Mouse (Mus musculus): ENCODE results near the gene Macrod2.
A peak's percentile ranks its signal among the peaks of the same experiment; 100 is the strongest.

Macrod2 gene

DNA sequence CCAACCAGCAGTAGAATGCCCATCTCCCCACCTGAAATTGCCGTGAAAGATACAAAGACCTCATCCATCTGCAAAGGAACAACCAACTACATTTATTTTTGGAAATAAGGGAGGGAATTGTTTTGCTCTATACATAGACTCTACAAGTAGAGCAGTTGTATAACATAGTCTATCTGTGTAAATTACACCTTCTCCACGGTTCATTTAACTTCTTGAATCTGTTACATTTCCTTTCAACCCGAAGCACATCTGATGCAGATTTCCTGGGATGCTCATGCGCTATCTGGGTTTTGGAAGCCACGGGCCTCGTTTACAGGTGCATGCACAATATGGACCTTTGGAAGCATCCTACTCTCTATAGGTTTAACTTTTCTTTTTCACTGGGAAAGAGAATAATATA lies 175.8 kb downstream of the Macrod2 start:
- no peak for DNase-seq (ENCODE audit: low spot score in 2 of 2)

DNA sequence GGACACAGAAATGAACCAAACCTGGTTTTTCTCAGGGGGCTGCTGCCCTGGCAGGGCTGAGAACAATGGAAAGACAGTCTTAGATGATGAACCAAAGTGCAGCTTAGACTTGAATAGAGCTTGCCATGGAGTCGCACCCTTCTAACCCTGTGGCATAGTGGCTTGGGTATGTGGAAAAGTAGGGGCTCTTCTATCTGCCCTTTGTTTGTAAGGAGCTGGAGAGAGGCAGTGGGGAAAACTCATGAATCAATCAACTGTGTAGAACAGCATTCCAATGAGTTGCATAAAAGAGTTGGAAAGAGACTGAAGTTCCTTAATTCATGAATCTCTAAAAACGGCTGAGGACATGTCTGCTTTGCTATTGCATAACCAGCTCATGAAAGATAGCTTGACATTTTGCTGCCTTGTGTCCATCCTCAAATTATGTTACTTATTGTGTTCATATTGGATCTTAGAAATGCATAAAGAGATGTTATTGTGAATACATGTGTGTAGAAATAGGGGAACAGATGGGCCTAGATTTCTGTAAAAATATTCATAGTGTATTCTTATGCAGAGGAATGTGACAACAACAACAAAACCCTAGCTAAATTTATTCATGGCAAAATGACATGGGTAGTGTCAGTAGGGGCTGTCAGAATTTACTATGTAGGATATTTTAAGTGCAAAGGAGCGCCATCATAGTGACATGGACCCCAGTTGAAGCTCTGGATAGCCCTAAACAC lies 197.6 kb downstream of the Macrod2 start:
- no peak for DNase-seq (ENCODE audit: low spot score in 2 of 2)

DNA sequence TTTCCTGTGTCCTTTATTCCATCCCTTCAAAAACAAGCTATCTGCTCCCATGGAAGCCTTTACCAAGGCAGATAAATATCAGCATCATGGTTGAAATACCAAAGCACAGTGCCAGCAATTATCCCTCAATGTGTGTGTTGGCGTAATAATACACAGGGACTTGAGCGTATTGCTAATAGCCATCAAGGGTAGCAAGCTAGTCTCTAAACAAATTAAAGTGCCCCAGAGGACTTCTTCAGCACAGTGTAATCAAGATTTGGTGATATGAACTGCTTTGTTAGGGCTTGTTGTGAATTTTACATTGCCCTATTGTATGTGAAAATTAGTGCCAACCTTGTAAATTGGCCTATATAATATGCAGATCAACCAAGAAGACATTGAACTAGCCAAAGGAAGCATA lies 201.8 kb downstream of the Macrod2 start:
- DNase-seq (ENCODE audit: low spot score in 2 of 2): no peak

DNA sequence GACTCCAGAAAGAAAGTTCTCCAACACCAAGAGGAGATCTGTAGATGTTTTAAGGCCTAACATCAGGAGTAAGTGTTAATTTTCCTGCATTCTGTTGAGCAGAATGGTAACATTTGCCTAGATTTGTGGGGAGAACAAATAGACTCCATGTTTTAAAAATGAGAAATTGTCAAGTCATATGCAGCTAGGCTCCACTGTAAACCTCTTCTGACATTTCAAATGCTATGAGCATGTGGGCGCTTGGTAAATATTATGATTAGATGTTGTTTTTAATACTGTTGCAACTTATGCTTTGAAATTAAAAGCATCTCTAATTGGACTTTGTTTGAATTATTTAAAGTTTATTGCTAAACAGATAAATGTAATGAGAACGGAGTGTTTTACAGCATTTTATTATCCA lies 220.3 kb downstream of the Macrod2 start:
- no peak for DNase-seq (ENCODE audit: low spot score in 2 of 2)

DNA sequence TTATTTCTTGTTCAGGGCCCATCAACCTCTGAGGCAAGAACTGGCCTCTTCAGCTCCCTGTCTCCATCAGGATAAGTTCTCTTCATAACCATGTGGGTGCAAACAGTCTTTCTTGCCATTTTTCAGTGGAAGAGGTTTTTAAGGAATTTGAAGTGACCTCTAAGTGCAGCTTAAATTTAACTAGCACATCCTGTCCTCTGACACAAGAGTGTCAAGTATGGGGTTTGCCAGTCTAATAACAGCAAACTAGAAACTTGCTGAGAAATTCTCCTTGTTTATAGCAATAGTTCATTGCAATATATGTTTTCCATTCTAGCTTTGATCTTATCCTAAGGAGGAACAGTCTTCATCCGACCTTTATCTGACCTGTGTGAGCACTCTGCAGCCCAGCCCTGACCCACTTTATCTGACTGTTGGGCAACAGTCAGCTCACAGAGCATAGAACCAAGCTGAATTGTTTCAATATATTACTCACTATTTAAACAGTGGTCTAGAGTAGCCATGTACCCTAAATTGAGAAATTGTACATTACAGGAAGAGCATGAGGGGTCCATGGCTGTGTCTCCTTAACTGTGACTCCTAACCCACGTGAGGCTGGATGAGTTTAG lies 226.7 kb downstream of the Macrod2 start:
- DNase-seq (ENCODE audit: low spot score in 2 of 2): no peak

DNA sequence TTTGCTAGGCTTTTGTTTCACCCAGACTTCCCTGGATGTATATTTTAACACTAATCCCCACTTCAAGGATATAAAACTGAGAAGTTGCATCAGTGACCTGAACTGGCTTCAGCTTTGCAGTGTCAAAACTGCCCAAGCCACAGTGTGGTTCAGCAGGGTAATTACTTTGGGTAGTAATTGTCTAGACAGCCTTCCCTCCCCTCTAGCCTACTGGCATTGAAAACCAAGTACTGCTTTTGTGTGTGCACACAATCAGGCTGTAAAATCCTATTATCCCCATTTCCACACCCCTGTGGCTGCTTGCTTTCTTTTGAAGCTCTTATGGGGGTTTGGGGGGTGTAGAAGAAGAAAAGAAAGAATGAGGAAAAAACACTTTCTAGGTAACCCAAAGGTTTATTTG lies 258.4 kb downstream of the Macrod2 start:
- DNase-seq (ENCODE audit: low spot score in 2 of 2): no peak

DNA sequence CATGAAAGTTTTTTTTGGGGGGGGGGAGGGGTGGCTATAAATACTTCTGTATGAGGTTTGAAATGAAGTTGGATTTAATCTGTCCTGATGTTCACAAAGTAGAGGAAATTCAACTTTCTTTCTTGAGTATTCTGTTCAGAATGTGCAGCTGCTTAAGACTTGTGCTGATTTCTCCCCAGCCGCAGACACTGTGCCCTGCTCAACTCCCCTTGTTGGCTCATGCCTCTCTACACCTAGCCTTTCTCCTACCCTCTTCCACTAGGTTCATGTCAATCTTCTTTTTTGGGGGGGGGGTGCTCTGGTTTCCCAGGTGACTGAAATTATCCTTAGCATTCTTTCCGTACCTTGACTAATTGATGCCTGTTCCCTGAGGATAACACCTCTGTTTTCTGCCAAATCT lies 258.9 kb downstream of the Macrod2 start:
- DNase-seq (ENCODE audit: low spot score in 2 of 2): no peak

DNA sequence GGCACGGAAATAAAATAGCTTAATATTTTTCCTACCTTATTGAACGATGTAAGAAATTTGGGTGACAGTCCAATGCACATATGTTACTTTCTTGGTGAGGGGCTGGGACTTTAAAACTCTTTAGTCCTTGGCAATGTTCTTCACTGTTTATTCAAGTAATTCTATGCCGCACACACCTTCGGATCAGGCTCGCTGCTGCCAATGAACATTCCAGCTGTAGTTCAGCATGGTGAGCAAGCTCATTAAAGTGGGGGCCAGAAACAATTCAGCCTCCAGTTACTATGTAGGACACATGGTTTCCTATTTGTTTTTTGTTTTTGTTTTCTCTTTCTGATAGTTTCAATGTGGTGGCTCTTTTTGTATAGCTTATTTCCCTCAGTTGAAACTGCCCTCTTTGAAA lies 267.6 kb downstream of the Macrod2 start:
- no peak for DNase-seq (ENCODE audit: low spot score in 2 of 2)

DNA sequence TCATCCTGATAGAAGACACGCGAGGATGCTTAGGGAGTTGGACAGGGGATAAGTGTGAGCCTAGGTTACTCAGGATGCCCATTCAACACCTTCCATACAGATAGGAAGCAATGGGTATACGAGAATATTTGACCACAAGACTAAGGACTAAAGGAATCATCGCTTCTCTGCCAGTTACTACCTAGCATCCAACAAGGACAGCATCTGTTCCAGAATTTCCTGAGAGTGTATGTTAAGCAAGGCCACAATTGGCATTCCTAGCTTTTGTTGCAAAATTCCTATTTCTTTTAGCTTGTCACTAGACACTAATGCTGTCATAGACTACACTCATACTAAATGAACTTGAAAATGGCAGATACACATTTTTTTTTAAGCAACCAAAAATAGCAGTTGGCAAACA lies 269.3 kb downstream of the Macrod2 start:
- DNase-seq (ENCODE audit: low spot score in 2 of 2): no peak

DNA sequence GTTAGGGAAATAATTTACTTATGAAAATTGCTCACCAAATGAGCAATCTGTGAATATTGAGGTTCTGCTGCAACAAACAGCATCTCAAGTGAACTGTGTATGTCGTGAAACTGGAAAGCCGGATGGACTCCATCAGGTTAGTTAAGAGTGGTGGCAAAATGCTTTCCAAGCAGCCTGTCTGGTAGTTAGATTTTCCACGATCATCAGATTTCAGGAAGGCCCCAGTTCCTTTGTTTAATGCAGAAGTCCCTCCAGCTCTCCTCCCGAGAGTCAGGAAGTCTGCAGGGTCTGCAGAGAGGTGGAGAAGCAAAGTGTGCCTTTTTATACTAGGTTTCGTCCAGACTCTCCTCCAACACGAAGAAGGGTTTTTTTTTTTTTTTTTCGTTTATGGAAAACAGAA lies 271.7 kb downstream of the Macrod2 start:
- no peak for DNase-seq (ENCODE audit: low spot score in 2 of 2)

DNA sequence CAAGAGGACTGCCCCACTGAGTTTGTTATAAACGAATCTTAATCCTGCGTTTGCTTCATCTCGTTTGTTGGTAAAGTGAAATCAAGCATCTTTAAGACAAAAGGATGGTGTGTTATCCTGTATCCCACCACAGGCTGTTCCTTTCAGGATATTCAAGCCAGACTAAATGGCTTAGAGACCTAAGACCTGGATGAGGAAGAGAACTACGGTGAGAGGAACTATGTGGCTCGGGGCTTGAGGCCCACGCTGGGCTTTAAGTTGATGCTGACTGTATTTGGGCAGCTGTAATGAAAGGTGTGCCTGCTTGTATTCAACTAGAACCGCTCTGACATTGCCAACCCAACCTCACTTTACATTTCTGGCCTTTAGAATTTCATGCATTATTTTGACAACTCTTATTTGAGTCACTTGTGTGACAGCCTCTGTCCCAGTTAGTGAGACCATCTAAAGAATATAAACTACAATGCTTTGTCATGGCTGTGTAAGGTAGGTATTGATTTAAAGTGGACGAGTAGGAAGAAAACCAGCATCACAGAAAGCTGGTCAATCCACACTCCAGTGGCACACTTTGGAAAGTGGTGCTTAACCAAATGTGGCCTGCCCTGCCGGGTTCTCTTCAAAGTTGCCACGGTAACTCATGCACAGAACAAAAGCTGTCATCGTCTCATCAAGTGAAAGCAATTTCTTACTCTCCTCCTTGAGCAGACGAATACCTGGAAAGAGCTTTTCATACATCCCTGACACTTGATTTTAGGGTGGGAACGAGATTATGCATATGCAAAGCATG lies 272.3 kb downstream of the Macrod2 start:
- no peak for DNase-seq (ENCODE audit: low spot score in 2 of 2)

DNA sequence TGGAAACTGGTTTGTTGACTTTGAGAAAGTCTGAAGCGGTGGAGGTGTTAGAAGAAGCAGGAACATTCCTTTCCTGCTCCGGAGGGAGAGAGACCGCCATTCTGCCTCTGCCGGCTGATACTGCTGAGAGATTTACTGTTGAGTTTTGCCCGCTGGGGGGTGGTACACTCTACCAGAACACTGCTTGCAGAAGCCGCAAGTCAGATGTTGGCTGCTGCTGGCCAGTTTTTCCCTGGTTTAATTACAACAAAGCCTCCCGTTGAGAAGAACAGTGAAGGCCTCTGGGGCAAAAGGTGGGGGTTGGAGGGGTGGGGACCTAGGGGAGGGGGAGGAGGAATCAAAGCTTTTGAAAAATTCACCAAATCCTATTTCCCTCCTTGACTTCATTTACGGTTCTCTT lies 273.2 kb downstream of the Macrod2 start:
- peak; percentile 56 to 62 for DNase-seq (ENCODE audit: low spot score in 2 of 2)

DNA sequence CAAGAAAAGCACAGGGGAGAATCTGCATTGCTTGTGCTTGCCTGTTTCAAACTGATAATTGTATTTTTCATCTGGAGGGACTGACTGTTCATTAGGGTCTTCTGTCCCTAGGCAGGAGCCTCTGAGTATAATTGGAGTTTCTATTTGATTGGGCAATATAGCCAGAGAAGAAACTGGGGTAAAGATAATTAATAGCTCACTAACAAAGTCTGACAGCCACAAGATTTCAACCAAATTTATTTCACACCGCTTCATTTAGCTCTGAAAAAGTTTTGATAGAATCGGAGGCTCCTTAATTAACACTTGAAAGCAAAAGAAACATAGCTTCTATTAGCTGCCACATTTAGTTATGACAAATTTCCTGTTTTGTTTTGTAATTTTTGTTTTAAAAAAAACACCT lies 274.0 kb downstream of the Macrod2 start:
- no peak for DNase-seq (ENCODE audit: low spot score in 2 of 2)

DNA sequence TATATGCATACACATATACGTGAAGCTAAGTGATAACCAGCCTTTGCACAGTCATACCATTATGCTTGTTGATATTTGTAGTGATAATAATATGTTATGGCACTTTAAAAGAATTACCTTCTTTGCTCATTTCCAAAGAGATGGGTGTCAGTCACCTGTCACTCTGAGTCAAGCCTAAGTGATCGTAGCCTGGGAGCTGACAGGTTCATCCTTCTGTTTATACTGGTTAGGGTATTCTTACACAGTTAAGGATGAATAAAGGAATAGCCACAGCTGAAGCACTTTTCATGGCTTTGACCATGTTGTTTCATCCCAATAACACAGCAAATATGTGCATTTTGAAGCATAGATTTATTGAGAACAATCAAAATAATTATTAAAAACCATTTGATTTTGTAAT lies 274.7 kb downstream of the Macrod2 start:
- DNase-seq (ENCODE audit: low spot score in 2 of 2): no peak

DNA sequence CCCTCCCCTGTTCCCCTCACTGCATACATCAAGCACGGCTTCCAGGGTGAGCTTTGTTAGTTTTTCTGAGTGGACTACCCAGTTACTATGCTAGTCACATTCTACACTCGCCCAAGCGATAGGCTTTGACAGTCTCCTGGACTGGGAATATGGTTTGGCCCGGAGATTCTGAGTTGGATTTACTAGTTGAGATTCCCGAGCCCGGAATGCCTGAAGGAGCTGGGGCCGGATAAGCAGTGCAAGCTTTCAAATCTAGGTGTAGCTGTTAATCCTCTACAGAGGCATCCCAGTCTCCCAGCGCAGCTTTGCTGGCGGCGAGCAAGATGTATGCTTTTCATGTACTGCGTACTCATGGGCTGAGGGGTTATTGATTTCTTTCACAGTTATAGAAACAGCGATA lies 275.3 kb downstream of the Macrod2 start:
- peak; percentile 10 to 48 for DNase-seq (ENCODE audit: low spot score in 2 of 2)

DNA sequence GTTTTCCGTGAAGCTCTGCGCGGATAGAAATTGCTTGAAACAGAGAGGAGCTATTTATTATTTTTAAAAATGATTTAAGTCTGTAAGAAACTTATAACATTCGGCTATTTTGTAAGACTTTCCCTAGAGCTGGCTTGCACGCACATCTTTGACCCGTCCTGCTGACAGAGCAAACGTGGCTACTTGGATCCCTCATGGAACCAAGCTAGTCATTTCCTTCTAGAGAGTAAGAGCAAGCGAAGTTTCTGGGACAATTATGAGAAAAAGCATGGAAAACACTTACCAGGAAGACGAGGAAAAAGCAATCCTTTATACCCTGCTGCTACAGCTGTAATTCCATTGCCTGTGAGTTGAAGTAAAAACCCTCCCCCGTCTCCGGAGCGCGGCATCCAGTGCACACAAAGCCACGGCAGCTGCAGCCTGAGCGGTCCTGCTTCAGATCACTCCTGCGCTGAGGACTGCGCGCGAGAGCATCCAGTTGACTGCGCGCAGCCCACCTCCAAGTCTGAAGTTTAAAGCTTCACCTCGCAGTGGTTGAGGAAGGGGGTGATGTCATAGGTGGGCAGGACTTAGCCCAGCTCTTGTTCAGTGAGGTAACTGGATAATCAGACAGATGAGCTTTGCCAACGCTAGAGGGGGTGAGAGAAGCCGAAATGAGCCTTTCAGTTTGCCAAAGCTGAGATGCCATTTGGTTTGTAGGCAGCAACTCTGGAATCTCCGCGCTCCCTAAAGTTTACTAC lies 276.0 kb downstream of the Macrod2 start, which contains the start of gene Flrt3:
TSS of gene Flrt3 (minus strand) at position 507 of the 740 bp plus-strand sequence.
- DNase-seq (ENCODE audit: low spot score in 2 of 2): peak; percentile 79 to 85

DNA sequence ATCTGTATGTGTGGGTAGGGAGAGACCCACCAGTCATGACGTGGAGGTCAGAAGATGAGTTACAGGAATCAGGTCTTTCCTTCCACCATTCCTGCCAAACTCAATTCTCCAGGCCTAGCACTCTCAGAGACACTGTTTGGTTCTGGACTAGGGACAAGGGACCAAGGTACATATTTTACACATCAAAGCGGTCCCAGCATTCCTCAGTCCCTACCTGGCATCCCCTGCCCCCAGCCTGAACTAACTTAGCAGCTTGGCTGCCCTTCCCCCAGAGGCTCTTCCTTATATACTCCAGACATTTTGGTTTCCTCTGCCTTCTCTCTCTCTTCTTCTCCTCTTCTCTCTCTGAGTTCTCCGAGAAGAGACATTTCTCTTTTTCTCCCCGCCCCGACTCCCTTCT lies 278.4 kb downstream of the Macrod2 start:
- DNase-seq (ENCODE audit: low spot score in 2 of 2): no peak

DNA sequence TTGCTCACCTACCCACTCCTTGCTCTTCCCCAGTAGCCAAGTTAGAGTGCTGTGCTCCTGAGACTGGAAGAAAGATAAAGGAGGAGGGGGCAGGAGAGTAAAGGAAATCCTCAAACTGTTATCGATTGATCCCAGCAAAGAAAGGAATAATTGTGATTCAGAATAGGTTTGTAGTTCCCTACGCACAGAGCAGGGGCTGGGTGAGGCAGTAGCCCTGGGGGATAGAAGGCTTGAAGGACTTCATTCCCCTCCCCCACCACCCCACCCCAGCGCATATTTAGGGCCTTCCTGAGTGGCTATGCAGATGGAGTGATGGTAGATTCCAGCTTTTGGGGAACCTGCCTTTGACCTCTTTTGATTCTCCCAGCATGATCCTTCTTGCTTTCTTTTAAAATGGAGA lies 281.6 kb downstream of the Macrod2 start:
- no peak for DNase-seq (ENCODE audit: low spot score in 2 of 2)

DNA sequence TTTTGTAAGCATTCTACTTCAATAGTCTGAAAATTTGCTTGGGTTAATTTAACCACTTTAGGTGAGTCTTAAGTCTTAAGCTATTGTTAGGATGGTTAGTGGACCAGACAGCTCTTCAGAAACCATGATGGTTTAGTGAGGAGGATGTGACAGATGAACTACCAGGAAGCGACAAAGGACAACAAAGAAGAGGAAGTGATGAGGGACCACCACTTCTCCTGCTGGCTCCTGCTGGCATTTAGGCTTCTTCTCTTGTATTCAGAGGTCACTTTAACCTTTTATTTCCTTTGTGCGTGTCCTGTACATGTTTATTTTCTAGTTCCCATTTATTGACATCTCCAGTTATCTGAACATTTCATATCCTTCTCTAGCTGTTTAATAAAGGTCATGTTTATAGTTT lies 295.8 kb downstream of the Macrod2 start:
- no peak for DNase-seq (ENCODE audit: low spot score in 2 of 2)

DNA sequence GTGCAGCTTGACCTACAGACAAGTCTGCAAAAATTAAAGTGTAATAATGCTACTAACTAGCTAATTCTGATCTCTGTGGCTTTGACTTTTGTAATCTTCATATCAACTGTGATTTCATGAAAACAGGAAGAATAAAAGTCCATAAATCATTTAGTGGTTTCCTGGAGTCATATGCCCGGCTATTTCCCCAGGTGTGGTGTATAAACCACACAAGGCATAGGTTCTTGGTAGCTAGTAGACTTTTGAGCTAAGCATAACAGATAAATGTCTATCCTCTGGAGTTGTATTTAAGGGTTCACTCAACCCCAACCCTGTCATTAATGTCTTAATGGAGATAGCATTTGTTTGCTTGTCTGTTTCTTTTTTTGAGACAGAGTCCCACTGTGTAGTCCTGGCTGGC lies 296.3 kb downstream of the Macrod2 start:
- DNase-seq (ENCODE audit: low spot score in 2 of 2): no peak

DNA sequence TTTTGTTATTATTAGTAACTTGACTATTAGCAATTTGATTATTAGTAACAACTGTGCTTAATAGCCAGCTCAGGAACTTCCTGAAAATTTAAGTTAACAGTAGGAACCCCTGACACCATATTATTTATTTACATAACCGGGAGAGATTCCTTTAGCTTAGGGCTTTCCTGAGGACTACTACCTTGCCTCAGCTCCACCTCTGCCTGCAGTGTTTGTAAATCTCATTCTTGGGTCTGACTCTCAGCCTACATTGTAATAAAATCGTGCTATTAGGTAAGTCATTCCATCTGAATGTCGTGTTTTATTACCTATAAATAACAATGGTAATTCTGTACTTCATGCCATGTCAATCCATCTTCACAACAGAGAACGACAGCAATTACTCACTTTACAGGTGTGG lies 297.4 kb downstream of the Macrod2 start:
- no peak for DNase-seq (ENCODE audit: low spot score in 2 of 2)

DNA sequence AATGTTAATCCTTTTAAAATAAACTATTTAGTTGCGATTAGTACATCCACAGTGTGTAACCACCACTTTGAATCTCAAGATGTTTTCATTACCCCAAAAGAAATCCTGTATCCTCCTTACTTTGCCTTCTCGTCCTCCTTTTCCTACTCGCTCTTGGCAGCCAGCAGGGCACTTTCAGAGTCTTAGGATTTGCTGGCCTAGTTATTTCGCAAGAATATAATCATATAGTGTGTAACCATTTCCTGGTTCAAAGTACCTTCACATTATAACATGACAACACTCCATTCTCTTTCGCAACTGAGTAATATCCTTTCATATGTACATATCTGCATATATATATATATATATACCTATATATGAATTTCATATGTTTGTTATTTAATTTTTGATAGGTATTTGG lies 298.7 kb downstream of the Macrod2 start:
- DNase-seq (ENCODE audit: low spot score in 2 of 2): no peak

Measured in urinary bladder, postnatal 36 days (tissue).